Mouse (Mus musculus) cerebellum, adult 2 months (tissue): Measurements from ENCODE around the gene Kcnh1. TPM values are rescaled to one million over a fixed set of nuclear protein-coding genes. Genes with fewer than 3 reads are reported as not detected.

Experiments used
- DNase-seq, 2 experiments: peaks; one replicate each; pipeline ENCODE4 v3.0.0; 2021
- H3K27ac ChIP-seq: fragments of 200-500 bp; 2 replicates; pipeline ENCODE4 v1.5.1; 2012; ENCODE audit warnings: low read length, control low read depth, inconsistent platforms; ENCODE audit not compliant: insufficient read depth
- H3K27me3 ChIP-seq: fragments of 200-500 bp; 2 replicates; pipeline ENCODE4 v1.6.1; 2012; ENCODE audit warnings: inconsistent platforms, mild to moderate bottlenecking, low read length, moderate library complexity; ENCODE audit not compliant: control insufficient read depth, insufficient read depth
- H3K4me1 ChIP-seq: fragments of 200-500 bp; 2 replicates; pipeline ENCODE4 v1.6.1; 2011; ENCODE audit warnings: low read length; ENCODE audit not compliant: control insufficient read depth, insufficient read depth
- H3K4me3 ChIP-seq: fragments of 200-500 bp; replicated peaks from 2 replicates; pipeline ENCODE3; 2011; ENCODE audit warnings: mild to moderate bottlenecking, low read depth, low read length, control low read depth; ENCODE audit not compliant: insufficient read depth
- CTCF ChIP-seq: fragments of 200-500 bp; IDR thresholded peaks from 2 replicates; pipeline ENCODE4 v1.5.1; 2011; ENCODE audit warnings: low read depth, mild to moderate bottlenecking, control low read depth, low read length, moderate library complexity, borderline replicate concordance; ENCODE audit not compliant: insufficient read depth
- POLR2A ChIP-seq: fragments of 200-500 bp; IDR thresholded peaks from 2 replicates; pipeline ENCODE4 v1.6.1; 2011; ENCODE audit warnings: low read length, control low read depth, borderline replicate concordance; ENCODE audit not compliant: insufficient read depth
- WGBS: fragments of 180-500 bp; shearing (Covaris S2); methylation state at CpG from one replicate; pipeline ENCODE4 v1.1.7; 2018; 5-methylcytosine and 5-hydroxymethylcytosine counted together
- polyA plus RNA-seq: library from polyadenylated mRNA; depleted of rRNA; stranded (reverse); fragments of >200 nt; gene quantifications from 2 replicates; pipeline ENCODE4 v1.2.3, GENCODE M21; 2012; rRNA removed

Kcnh1 gene
- 18.6 and 20.8 TPM in 2 replicates for polyA plus RNA-seq

DNA sequence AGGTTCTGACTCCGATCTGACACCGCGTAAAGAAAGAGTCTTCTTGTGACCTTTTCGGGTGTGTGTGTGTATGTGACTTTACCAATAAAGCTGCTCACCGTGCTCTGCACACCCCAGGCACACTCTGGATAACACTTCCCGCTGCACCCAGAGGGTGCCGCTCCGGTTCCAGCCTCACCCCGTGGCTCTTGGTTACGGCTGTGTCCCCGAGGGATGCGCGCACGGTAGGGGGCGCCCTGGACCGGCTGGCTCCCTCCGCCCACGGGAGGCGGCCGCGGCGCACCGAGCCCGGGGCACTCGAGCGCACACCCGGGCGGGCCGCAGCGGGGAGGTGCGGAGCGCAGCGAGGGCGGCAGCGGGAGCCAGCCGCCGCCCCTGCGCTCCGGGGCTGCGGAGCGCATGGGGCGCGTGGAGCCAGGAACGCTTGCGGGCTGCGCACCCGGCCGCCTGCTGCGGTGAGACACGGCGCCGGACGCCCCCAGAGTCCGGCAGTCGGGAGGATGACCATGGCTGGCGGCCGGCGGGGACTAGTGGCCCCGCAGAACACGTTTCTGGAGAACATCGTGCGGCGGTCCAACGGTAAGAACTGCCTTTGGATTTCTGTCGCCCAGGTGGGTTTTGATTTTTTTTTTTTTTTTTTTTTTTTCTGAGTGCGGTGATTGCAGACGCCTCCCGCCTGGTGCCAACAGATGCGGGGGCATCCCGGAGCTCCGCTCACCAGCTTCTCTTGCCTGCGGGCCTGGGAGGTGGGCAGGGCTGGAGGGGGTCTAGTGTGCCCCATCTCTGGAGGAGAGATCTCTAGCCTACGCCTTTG is at the start of gene Kcnh1:
Gene Kcnh1, plus strand, starts transcription at position 267 of the 814 bp plus-strand sequence.
- H3K27me3 ChIP-seq: no peaks in the 10 kb centered on the region
- peak; percentile 93 for TF ChIP-seq CTCF
- no peak for TF ChIP-seq POLR2A
- H3K27ac ChIP-seq: peak within 1 kb of the TSS; percentile 94
- peak; percentile 92 to 93 for DNase-seq
- peaks cover 14% of the 10 kb centered on the region for H3K4me1 ChIP-seq
- whole genome bisulfite sequencing: under 1% methylated on average over 73 of the region's 73 CpGs
- peak within 1 kb of the TSS; percentile 63 for H3K4me3 ChIP-seq

GRCm38 (mm10) chr1:192151179-192151578 is 39.4 kb upstream of the Kcnh1 start:
- H3K4me1 ChIP-seq: no peaks in the 10 kb centered on the region
- H3K4me3 ChIP-seq: no peak overlapping the region
- no peak for DNase-seq
- no peaks in the 10 kb centered on the region for H3K27me3 ChIP-seq
- no peak for TF ChIP-seq POLR2A
- TF ChIP-seq CTCF: no peak
- no peak overlapping the region for H3K27ac ChIP-seq
- 77% methylated on average over 4 of the region's 4 CpGs for WGBS

DNA sequence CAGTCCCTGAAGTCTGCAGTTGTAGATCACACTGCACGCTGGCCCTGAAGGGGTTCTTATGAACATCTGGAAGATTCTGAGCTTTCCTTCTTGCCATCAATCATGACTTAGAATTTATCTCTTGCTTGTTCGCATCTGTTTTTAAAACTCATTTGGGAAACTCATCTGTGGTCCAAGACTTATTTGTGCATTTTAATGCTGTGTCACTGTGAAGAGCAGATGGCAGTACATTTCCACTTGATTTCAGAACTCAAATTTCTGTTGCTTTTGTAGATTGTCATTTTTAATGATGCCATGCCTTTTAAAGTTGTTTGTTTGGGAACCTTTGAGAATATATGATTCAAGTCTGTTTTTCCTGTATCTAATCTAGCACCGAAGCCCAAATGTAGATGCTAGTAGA is 19.1 kb upstream of the Kcnh1 start:
- no peak for TF ChIP-seq CTCF
- TF ChIP-seq POLR2A: no peak
- no peak for DNase-seq
- Histone ChIP-seq H3K27ac (no peak overlapping the region), H3K4me1 (0 out of 2 replicates have a peak, but pooled peaks cover under 1% of the 10 kb centered on the region), H3K4me3 (no peak overlapping the region), H3K27me3 (no peaks in the 10 kb centered on the region)
- WGBS: 91% methylated on average over 3 of the region's 3 CpGs

- Histone ChIP-seq H3K4me3 (no peak overlapping the region), H3K4me1 (no peaks in the 10 kb centered on the region), H3K27ac (no peak overlapping the region), H3K27me3 (no peaks in the 10 kb centered on the region)
- no peak for DNase-seq
- WGBS: 66% methylated on average over 3 of the region's 3 CpGs
- TF ChIP-seq POLR2A (no peak), CTCF (no peak)
These were observed 10.7 kb upstream of the Kcnh1 start for GRCm38 (mm10) chr1:192179877-192180276.

- Histone ChIP-seq H3K4me1 (no peaks in the 10 kb centered on the region), H3K27ac (no peak overlapping the region), H3K27me3 (no peaks in the 10 kb centered on the region), H3K4me3 (no peak overlapping the region)
- 84% methylated on average over 4 of the region's 4 CpGs for WGBS
- TF ChIP-seq POLR2A (no peak), CTCF (no peak)
- no peak for DNase-seq
These were observed 8.8 kb upstream of the Kcnh1 start for GRCm38 (mm10) chr1:192181696-192182257.

DNA sequence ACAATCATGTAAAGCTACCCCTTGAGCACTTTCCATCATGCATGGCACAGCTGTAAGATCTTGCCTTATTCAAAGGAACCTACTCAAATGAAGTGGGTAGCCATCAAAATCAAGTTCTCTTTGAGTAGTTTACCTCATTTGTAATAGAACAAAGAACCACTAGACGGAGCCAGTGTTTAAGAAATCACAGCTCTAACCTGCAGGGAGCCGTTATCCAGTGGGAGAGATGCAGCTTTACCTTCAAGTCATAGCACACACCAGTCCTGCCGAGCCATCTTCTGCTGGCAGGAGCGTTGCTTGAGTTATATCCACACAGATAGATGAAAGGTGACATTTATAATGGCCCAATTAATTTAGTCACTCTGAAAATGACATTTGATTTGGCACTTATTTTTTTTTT is 1.5 kb upstream of the Kcnh1 start:
- peak overlapping the region; percentile 1 for H3K4me3 ChIP-seq
- no peaks in the 10 kb centered on the region for H3K27me3 ChIP-seq
- 3% methylated on average over 4 of the region's 4 CpGs for WGBS
- H3K4me1 ChIP-seq: peaks cover 11% of the 10 kb centered on the region
- no peak overlapping the region for H3K27ac ChIP-seq
- peak; percentile 53 to 83 for DNase-seq
- TF ChIP-seq POLR2A (no peak), CTCF (peak; percentile 75)

- H3K4me1 ChIP-seq: peaks cover 14% of the 10 kb centered on the region
- TF ChIP-seq POLR2A (no peak), CTCF (no peak)
- no peaks in the 10 kb centered on the region for H3K27me3 ChIP-seq
- peak; percentile 67 to 79 for DNase-seq
- H3K4me3 ChIP-seq: peak overlapping the region; percentile 45
- WGBS: 24% methylated on average over 11 of the region's 11 CpGs
- H3K27ac ChIP-seq: no peak overlapping the region
These were observed 803 bp upstream of the Kcnh1 start for GRCm38 (mm10) chr1:192189771-192190170.

GRCm38 (mm10) chr1:192191322-192191639 is 707 bp downstream of the Kcnh1 start:
- Histone ChIP-seq H3K4me3 (peak overlapping the region; percentile 63), H3K4me1 (peaks cover 14% of the 10 kb centered on the region), H3K27me3 (no peaks in the 10 kb centered on the region), H3K27ac (peak overlapping the region; percentile 94)
- TF ChIP-seq POLR2A (no peak), CTCF (no peak)
- DNase-seq: peak; percentile 74 to 78
- 2% methylated on average over 13 of the region's 13 CpGs for WGBS
